Mouse (Mus musculus) left cerebral cortex, adult 2 months (tissue): ENCODE results near the gene Cenpb. TPM values are rescaled to one million over a fixed set of nuclear protein-coding genes. Genes with fewer than 3 reads are reported as not detected.
"Not testable (repeated sequence)": the region's sequence is repeated elsewhere in the genome, so short reads cannot be mapped to it uniquely, and the experiment has no call there.

ENCODE experiments used
- DNase-seq, 2 experiments: peaks; one replicate each; pipeline ENCODE4 v3.0.0; 2021 to 2022; ENCODE audit warnings: low spot score in 2 of 2, mixed read lengths in 1 of 2; ENCODE audit errors: extremely low spot score in 1 of 2
- H3K27ac ChIP-seq: fragments of 200-600 bp; 2 replicates; pipeline ENCODE4 v1.8.1; 2022
- H3K4me3 ChIP-seq: fragments of 200-600 bp; 2 replicates; pipeline ENCODE4 v1.8.1; 2022
- CTCF ChIP-seq: fragments of 200-600 bp; IDR thresholded peaks from 2 replicates; pipeline ENCODE4 v1.8.1; 2022; ENCODE audit warnings: antibody characterized with exemption, mild to moderate bottlenecking, moderate library complexity
- intact Hi-C: fragments of 180-260 bp; cut with DNase I; formaldehyde crosslinking; loops from one replicate; pipeline ENCODE4 v1.15.1; 2025
- long read RNA-seq, 2 experiments: library from polyadenylated mRNA; stranded (forward); transcript quantifications; one replicate each; pipeline ENCODE4 v2.0.0; 2021; ENCODE audit warnings: borderline mapping rate in 2 of 2
- total RNA-seq, 2 experiments: library from RNA; stranded (reverse); gene quantifications; 2 replicates each; pipeline ENCODE4 v1.2.3; 2021

The Cenpb gene
- 10 to 100 TPM; 65.3 to 69.8 TPM for total RNA-seq
- long read RNA-seq, experiment 1, full-length matches to known transcripts: 102 of 103 reads
- long read RNA-seq, experiment 1, partial matches to known transcripts: 0 of 103 reads
- long read RNA-seq, experiment 1, other reads (novel, unspliced or antisense): 1 of 103 reads
- long read RNA-seq, experiment 2, full-length matches to known transcripts: 90 of 93 reads
- long read RNA-seq, experiment 2, partial matches to known transcripts: 0 of 93 reads
- long read RNA-seq, experiment 2, other reads (novel, unspliced or antisense): 3 of 93 reads

- intact Hi-C loops: loop anchor here (2.0 to 5.0 kb wide), 2 partner anchors 32 to 83 kb away; partner anchors contain the start of gene Pank2
- DNase-seq: peak; percentile 85 to 90
- Histone ChIP-seq H3K27ac (peak within 1 kb of the TSS; percentile 97), H3K4me3 (peak within 1 kb of the TSS; percentile 80)
- TF ChIP-seq CTCF: peak; percentile 56
Observed at GRCm38 (mm10) chr2:131179990-131180587, at the start of gene Cenpb. Cenpb (minus strand) TSS chr2:131180067.

DNA sequence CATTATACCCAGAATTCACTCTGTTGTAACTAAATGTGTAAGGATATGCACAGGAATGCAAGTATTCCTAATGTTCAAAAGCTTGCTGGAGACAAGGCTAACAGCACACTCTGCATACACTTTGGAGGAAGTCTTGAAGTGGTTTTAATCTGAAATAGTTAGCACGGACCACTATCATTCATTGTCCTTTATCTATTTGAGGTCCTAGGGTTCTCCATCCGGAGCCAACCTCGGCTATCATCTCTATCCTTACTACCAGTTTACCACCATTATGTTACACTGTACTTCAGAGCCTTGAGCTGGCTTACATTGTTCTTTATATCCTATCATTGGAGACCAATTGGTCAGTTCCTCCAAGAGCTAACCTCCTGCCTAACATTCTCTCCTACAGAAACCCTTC, 47.4 kb upstream of the Cenpb start:
- Histone ChIP-seq H3K27ac (no peak overlapping the region), H3K4me3 (no peak overlapping the region)
- TF ChIP-seq CTCF: no peak
- no peak for DNase-seq
- intact Hi-C loops: no loop called here

DNA sequence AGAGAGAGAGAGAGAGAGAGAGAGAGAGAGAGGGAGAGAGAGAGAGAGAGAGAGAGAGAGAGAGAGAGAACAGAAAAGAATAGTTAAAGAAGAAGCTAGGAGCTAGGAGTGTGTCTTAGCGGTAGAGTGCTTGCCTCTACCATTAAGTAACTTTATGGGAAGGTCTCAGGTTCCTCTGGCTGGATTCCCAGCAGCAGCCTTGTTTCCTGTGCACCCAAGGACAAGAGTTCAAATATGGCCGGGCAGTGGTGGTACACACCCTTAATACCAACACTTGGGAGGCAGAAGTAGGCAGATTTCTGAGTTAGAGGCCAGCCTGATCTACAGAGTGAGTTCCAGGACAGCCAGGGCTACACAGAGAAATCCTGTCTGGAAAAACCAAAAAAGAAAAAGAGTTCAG, 46.8 kb upstream of the Cenpb start:
- intact Hi-C loops, DNase-seq, H3K27ac ChIP-seq, H3K4me3 ChIP-seq: not testable (repeated sequence)

GRCm38 (mm10) chr2:131225178-131225577, 45.3 kb upstream of the Cenpb start:
- intact Hi-C loops: no loop called here
- no peak for TF ChIP-seq CTCF
- DNase-seq: no peak
- no peak overlapping the region for H3K4me3 ChIP-seq
- no peak overlapping the region for H3K27ac ChIP-seq

GRCm38 (mm10) chr2:131223569-131223968, 43.7 kb upstream of the Cenpb start:
- no peak for TF ChIP-seq CTCF
- no peak overlapping the region for H3K27ac ChIP-seq
- DNase-seq: no peak
- no peak overlapping the region for H3K4me3 ChIP-seq
- intact Hi-C loops: no loop called here

DNA sequence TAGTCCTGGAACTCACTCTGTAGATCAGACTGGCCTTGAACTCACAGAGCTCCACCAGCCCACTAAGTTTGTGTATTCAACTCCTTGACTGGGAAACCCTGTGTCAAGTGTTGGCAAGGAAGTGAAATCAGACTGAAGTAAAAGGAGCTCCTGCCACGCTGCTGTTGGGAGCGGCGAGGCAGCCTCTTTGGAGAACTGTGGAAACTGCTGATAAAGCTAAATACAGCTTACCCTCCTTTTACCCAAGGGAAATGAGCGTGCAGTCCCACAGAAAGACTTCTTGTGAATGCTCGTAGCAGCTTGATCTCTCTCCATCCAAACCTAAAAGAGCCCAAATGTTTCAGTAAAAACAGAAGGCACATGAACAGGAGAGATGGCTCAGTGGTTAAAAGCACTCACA, 42.7 kb upstream of the Cenpb start:
- intact Hi-C loops: no loop called here
- DNase-seq: no peak
- TF ChIP-seq CTCF: no peak
- no peak overlapping the region for H3K4me3 ChIP-seq
- no peak overlapping the region for H3K27ac ChIP-seq

- no peak for TF ChIP-seq CTCF
- no peak overlapping the region for H3K27ac ChIP-seq
- DNase-seq: no peak
- no peak overlapping the region for H3K4me3 ChIP-seq
- intact Hi-C loops: no loop called here
Observed at GRCm38 (mm10) chr2:131221853-131222515, 42.1 kb upstream of the Cenpb start.

DNA sequence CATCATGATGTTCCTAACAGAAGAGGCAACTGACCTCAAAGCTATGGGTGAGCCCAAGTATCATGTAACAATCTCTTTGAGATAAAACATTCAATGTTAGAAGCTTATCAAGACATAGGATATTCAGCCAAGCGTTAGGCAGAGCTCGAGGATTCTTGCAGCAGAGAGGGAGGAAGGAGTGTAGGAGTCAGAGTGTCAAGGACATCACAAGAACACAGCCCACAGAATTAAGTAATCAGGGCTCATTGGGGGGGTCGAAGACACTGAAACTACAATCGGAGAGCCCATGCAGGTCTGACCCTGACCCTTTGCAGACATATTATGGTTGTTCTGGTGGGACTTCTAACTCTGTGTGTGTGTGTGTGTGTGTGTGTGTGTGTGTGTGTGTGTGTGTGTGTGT, 40.2 kb upstream of the Cenpb start:
- no peak for DNase-seq

GRCm38 (mm10) chr2:131215941-131216858, 36.3 kb upstream of the Cenpb start:
- Histone ChIP-seq H3K27ac (no peak overlapping the region), H3K4me3 (no peak overlapping the region)
- no peak for TF ChIP-seq CTCF
- DNase-seq: no peak
- intact Hi-C loops: loop anchor here (5.0 kb wide), 1 partner anchor 36 kb away; no protein-coding TSS in a partner anchor

More for the DNA sequence above, 40.2 kb upstream of the Cenpb start:
- H3K27ac ChIP-seq: no peak overlapping the region
- no peak for TF ChIP-seq CTCF
- intact Hi-C loops: no loop called here
- no peak overlapping the region for H3K4me3 ChIP-seq

DNA sequence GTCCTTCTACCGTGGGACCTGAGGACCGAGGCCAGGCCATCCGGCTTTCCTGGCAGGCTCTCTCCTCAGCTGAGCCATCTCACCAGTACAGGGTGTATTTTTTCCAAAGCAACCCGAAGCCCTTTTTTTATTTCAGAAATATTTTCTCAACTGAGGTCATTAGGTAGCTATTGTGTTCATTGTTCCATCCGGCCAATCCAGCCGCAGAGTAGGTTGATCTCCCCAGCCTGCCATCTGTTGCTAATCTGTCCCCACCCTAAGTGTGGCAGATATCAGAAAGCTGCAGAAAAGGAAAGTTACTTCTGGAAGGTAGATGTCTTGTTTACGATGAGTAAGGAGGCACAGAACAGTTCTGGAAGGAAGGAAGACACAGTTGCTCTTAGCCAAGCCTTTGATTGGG, 33.9 kb upstream of the Cenpb start:
- TF ChIP-seq CTCF: no peak
- DNase-seq: no peak
- intact Hi-C loops: loop anchor here (5.0 kb wide), 1 partner anchor 36 kb away; no protein-coding TSS in a partner anchor
- H3K4me3 ChIP-seq: no peak overlapping the region
- no peak overlapping the region for H3K27ac ChIP-seq

DNA sequence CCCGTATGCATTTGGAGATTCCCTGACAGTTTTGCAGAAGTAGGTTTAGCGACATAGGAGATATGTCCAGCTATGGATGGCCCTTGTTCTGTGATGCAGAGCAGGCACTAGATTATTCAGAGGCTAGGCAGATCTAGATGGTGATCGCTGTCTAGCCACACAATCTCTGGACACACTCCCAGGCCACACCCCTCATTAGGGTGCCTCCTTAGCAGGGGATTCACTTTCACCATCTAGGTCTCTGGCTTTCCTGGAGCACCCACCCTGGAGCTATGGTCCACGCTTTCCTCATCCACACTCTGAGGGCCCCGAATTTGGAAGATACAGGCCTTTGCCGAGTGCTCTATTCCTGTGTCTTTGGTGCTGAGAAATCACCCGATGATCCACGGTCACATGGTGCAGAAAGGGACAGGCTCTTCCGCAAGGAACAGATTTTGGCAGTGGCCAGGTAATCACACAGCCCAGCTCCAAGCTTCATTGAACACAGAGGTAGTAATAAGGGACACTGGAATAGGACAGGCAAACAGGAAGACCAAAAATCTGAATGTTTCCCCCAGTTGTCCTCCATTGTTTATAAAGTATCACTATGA, 31.3 kb upstream of the Cenpb start:
- Histone ChIP-seq H3K27ac (peak overlapping the region; percentile 99), H3K4me3 (peak overlapping the region; percentile 65)
- no peak for TF ChIP-seq CTCF
- intact Hi-C loops: loop anchor here (5.0 kb wide), 1 partner anchor 34 kb away; no protein-coding TSS in a partner anchor
- no peak for DNase-seq
